12 mouse cellular contexts compared by ENCODE assay signal in genomic region chr1:171827674-171828073, GRCm38 (mm10). TPM values are rescaled to one million over a fixed set of nuclear protein-coding genes. Genes with fewer than 3 reads are reported as not detected.
DNase-seq lines count a peak whose midpoint lies in the region; TF ChIP-seq lines count a peak whose summit lies in the region.
"Had no signal": no experiment of that assay in that cellular context is flagged by ENCODE, and none has a peak within 500 bp of the region (broad histone marks: within the 10 kb centered on the region; RNA-seq: fewer than 3 reads in every experiment).

No protein-coding gene starts in this region.

- peak; percentile 26; the same call in 1 of the 2 replicates for TF ChIP-seq CTCF in spleen, adult 2 months (IDR thresholded peaks at IDR 0.05; ENCODE audit: extremely low read depth, insufficient read depth, insufficient read length, insufficient replicate concordance)

- DNase-seq in spleen, adult 2 months (ENCODE audit: low read depth in 1 of 2, low spot score in 2 of 2), result peak in 1 of 2 experiments; percentile 63
- no peak for DNase-seq in spleen, postnatal 14 days (ENCODE audit: low spot score in 2 of 2)
- peak; percentile 11 for DNase-seq in NIH3T3 (ENCODE audit: low read depth)
- peak; percentile 13 for DNase-seq in fibroblast of lung, adult 2 months (ENCODE audit: low read depth)
- DNase-seq in left cerebral cortex, postnatal 36 days (ENCODE audit: low spot score in 2 of 2), result no peak
- DNase-seq in heart, embryonic 10.5 days (ENCODE audit: low spot score), result no peak
- DNase-seq in gastrocnemius, postnatal 14 days, result no peak
- DNase-seq: heart, adult 18-20 months had no signal

- TF ChIP-seq POLR2A in spleen, adult 2 months (IDR thresholded peaks at IDR 0.05; ENCODE audit: low read depth, low read length), result no peak

- H3K4me1 ChIP-seq in spleen, adult 2 months (ENCODE audit: control insufficient read depth, insufficient read depth, insufficient read length), result peaks cover 7% of the 10 kb centered on the region
- no peaks in the 10 kb centered on the region for H3K4me1 ChIP-seq in heart, embryonic 10.5 days
- H3K4me1 ChIP-seq: forebrain, embryonic 13.5 days; limb, embryonic 12.5 days; neural tube, embryonic 12.5 days had no signal

- no peaks in the 10 kb centered on the region for H3K27me3 ChIP-seq in spleen, adult 2 months (ENCODE audit: control insufficient read depth, insufficient read depth, low read length)
- no peaks in the 10 kb centered on the region for H3K27me3 ChIP-seq in heart, embryonic 10.5 days (ENCODE audit: insufficient read depth, poor library complexity, severe bottlenecking)
- H3K27me3 ChIP-seq: forebrain, embryonic 13.5 days; limb, embryonic 12.5 days; megakaryocyte, embryonic 14.5 days; neural tube, embryonic 12.5 days had no signal

- intact Hi-C loops in left cerebral cortex, postnatal 36 days (cut with DNase I), result no loop called here
- intact Hi-C loops in gastrocnemius, postnatal 14 days (cut with DNase I; ENCODE audit: low total_unique reads), result no loop called here

- H3K4me3 ChIP-seq in spleen, adult 2 months (ENCODE audit: extremely low read depth, insufficient read depth, insufficient read length), result no peak overlapping the region
- no peak overlapping the region for H3K4me3 ChIP-seq in heart, embryonic 10.5 days
- H3K4me3 ChIP-seq: forebrain, embryonic 13.5 days; limb, embryonic 12.5 days; megakaryocyte, embryonic 14.5 days; neural tube, embryonic 12.5 days had no signal

- H3K9me3 ChIP-seq in heart, embryonic 10.5 days, result no peaks in the 10 kb centered on the region
- H3K9me3 ChIP-seq: forebrain, embryonic 13.5 days; neural tube, embryonic 12.5 days had no signal

- no peaks in the 10 kb centered on the region for H3K36me3 ChIP-seq in spleen, adult 2 months (ENCODE audit: control insufficient read depth, insufficient read depth, low read length)
- no peaks in the 10 kb centered on the region for H3K36me3 ChIP-seq in heart, embryonic 10.5 days
- H3K36me3 ChIP-seq: limb, embryonic 12.5 days; neural tube, embryonic 12.5 days had no signal

- no peak overlapping the region for H3K27ac ChIP-seq in spleen, adult 2 months (ENCODE audit: insufficient read depth, low read length)
- no peak overlapping the region for H3K27ac ChIP-seq in heart, embryonic 10.5 days
- H3K27ac ChIP-seq: forebrain, embryonic 13.5 days; limb, embryonic 12.5 days; neural tube, embryonic 12.5 days had no signal

RNA-seq across cellular contexts. Expression of gene Cd84, which starts 11.8 kb away (rescaled TPM):
- 8.4 and 10.9 TPM in 2 replicates for polyA plus RNA-seq in spleen, adult 2 months (2012; rRNA removed)
- total RNA-seq in left cerebral cortex, postnatal 36 days (2021), result 1 to 10 TPM; 2.0 to 2.2 TPM
- 0.34 and 0.48 TPM in 2 replicates for polyA plus RNA-seq in heart, embryonic 10.5 days (2016; fragmentation: Nextera tagmentation; extraction: Ambion mirVana)
- total RNA-seq in gastrocnemius, postnatal 14 days (2021), result 1 to 10 TPM; 1.1 to 1.4 TPM

Comparison
In these comparisons a context has a peak if more than half of its experiments do, and no peak if none do; other contexts are left out.
1. DNase-seq: peak in NIH3T3 (single experiment) and fibroblast of lung, adult 2 months (single experiment); none in spleen, postnatal 14 days (0 of 2), left cerebral cortex, postnatal 36 days (0 of 2), heart, embryonic 10.5 days (single experiment) and gastrocnemius, postnatal 14 days (single experiment).